Mouse (Mus musculus): ENCODE data around the gene Tbcb.
A peak's percentile ranks its signal among the peaks of the same experiment; 100 is the strongest.
"Not testable (repeated sequence)": the region's sequence is repeated elsewhere in the genome, so short reads cannot be mapped to it uniquely, and the experiment has no call there.

The Tbcb gene

DNA sequence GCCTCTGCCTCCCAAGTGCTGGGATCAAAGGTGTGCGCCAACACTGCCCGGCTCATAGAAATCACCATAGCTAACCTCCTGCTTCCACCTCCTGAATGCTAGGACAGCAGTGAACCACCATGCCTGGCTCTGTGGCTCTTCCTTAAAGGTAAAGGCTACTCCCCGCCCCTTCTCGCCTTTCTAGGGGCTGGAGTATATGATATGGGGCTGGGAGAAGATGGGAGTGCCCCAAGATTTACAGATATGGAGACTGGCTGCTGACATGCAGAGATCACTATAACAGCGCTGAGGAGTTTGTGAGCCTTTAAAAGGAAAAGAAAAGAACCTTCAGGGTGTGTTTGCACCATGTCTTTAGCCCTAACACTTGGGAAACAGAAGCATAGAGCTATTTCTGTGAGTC lies 9.9 kb downstream of the Tbcb start:
- DNase-seq (ENCODE audit: low spot score), result no peak

DNA sequence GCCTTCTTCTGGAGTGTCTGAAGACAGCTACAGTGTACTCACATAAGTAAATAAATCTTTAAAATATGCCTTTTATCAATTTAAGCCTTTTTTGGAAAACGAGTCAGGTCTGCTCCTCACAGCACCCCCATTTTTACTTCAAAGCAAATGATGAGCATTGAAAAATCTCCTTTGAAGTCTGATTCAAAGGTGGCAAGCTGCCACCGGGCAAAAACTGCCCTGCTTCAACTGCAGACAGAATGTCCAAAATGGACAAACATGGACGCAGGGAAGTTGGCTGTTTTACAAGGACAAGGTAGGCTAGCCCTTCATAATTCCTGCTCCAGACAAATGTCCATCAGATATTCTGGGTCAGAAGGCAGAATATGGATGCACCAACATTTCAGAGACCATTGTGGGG lies 10.6 kb downstream of the Tbcb start:
- DNase-seq (ENCODE audit: low spot score), result no peak

DNA sequence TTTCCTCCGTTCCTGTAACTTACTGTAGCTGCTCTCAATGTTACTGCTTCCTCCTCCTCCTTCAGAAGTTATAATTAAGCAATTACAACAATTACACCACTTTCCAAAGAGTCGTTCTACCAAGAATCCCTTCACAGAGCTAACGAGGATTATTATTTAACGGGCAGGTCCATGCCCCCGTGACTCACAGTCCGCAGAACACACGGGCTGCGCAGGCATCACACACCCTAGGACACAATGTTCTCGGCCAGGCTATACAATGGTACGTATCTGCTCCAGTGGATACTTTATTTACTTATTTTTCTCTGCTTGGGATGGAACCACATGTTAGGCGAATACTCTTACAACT lies 12.1 kb downstream of the Tbcb start:
- DNase-seq (ENCODE audit: low spot score), result no peak

DNA sequence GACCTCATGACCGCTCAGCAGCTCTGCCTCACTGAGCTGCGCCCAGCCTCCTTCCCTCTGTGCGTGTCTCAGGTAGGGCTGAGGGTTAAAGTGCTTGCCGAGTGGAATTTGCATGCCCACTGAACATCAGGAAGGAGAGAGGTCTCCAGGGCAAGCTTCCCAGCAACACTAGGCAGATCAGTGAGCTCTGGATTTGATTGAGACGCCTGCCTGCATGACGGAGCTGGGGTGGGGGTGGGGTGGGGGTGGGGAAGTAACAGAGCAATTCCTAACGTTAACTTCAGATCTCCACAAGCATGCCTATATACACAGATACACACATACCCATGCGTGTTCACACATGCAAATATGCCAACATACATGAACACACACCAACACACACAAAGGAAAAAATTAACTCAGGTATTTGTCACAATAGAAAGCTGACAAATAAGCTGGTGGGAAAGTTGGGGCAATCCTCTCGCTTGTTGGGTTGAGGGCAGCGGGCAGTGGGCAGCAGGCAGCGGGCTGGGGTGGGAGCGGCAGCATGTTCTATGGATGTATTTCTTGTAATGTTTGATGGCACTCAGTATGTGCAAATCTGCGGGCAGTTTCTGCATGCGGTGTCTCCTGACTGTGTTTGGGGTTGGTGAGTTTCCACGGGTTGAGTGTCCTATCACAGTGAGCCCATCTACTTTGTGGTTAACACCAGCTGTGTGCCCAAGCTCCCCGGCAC lies 12.6 kb downstream of the Tbcb start:
- DNase-seq (ENCODE audit: low spot score), result peak; percentile 58

DNA sequence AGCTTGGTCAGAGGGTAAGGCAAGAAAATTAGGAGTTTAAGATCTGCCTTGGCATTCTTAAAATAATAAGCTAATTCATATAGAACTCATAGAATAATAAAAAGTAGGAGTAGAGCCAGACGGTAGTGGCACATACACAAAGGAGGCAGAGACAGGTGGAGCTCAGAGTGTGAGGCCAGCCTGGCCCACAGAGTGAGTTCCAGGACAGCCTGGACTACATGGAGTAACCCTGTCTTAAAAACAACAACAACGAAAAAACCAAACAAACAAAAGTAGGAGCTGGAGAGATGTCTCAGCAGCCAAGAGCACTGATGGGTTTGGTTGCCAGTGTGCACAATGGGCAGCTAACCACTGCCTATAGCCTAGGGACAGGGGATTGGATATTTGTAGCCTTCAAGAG lies 14.8 kb downstream of the Tbcb start:
- no peak for DNase-seq (ENCODE audit: low spot score)

DNA sequence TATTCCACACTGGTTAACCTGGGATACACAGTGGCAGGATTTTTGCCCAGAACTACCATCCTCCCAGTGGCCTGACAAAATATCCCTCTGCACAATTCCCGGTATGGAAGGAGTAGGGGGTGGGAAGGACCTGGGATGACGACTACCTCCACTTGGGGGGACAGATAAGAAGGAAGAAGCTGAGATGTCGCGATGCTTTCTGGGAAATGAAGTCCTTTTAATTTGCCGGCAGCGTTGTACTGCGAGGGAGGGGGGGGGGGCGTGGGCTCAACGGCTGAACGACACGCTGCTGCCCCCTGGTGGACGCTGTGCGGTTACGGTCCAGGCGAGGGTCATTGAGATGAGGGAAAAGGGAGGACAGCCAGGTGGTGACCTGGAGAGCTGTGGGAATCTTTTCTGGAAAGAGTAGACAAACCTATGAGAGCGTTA lies 15.3 kb downstream of the Tbcb start:
- DNase-seq (ENCODE audit: low spot score), result peak; percentile 73

DNA sequence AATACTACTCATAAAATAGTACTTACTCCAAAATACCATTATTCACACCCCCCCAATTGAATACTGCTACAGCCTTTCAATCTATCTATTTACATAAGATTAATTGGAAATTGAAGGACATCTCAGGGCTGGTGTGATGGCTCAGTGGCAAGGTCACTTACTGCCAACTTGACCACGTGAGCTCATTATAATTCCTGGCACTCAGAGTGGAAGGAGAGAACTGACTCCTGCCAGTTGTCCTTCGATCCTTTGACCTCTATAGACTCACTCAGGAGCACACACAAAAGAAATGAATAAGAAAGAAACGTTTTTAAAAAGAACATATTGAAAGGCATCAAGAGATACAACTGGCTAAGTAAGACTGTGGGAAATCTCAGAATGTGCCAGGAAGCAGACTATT lies 16.2 kb downstream of the Tbcb start:
- no peak for DNase-seq (ENCODE audit: low spot score)

DNA sequence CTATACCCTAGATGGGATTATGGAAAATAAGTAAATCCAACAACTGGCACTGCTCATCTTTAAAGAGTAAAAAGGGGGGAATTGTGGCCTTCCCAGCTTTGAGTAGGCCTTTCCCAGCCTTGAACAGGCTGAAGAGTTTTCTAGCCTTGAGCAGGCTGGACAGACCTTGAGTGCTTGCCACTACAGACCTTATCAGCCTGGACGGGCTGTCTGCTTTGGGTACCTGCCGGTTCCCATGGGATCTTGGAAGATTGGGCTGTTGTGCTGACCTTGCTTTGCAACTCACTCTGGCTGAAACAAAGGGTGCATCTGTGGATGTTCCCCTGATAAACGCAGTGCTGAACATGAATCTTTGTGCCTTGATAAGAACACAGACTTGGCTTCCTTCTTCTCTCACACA lies 18.2 kb downstream of the Tbcb start:
- DNase-seq (ENCODE audit: low spot score), result no peak

DNA sequence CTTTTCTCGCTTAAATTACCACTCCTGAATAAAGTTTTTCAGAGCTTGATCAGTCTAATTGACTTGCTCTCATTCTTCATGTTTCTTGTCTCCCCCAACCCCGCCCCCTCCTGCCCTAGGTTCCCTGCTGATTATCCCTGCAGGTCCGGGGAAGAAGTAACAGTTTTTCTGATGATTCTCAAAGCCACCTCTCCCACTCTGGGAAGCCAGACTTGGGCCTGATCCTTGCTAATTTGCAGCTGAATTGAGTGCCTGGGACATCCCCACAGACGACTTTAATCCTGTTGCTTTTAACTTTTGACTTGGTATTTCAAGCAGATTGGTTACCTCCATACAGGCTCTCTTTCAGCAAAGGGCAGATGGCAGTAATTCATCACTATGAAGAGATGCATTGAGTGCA lies 21.0 kb downstream of the Tbcb start:
- no peak for DNase-seq (ENCODE audit: low spot score)

DNA sequence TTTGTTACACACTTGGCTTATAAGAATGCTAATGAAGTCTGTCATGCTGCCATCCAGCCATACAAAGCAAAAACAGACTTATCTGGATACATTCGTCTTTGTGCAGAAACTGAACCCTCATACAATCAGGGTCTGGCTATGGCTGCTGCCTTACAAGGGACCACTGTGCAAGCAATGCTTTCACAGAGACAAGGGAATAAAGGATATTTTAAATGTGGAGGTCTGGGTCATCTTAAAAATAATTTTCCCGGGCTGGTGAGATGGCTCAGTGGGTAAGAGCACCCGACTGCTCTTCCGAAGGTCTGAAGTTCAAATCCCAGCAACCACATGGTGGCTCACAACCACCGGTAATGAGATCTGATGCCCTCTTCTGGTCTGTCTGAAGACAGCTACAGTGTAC lies 25.7 kb downstream of the Tbcb start:
- not testable (repeated sequence) for DNase-seq (ENCODE audit: low spot score)

DNA sequence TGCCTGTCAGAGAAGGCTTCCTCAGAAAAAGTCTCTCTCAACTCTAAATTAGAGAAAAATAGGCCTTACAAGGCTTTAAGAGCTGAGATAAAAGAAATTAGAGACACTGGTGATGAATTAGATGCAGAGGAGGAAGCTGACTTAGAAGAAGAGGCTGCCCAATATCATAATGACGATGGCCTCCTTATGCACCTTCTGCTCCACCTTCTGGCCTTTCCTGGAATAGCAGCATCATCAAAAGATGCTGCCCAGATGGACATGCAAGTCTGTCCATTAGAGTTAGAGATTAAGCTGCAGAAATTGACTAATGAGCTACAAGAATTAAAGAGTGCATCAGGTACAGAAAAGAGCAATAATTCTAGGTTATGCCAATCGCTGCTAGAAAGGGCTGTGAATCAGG lies 26.7 kb downstream of the Tbcb start:
- DNase-seq (ENCODE audit: low spot score), result no peak

DNA sequence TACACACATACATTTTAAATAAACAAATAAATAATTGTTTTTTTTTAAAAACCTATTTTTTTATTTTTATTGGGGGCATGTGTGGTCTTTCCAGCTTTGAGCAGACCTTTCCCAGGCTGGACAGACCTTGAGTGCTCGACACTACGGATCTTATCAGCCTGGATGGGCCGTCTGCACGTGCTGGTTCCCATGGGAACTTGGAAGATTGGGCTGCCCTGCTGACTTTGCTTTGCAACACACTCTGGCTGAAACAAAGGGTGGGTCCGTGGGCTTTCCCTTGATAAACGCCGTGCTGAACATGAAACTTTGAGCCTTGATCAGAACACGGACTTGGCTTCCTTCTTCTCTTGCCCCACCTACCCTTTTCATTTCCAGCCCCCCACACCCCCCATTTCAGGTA lies 27.7 kb downstream of the Tbcb start:
- peak; percentile 58 for DNase-seq (ENCODE audit: low spot score)

DNA sequence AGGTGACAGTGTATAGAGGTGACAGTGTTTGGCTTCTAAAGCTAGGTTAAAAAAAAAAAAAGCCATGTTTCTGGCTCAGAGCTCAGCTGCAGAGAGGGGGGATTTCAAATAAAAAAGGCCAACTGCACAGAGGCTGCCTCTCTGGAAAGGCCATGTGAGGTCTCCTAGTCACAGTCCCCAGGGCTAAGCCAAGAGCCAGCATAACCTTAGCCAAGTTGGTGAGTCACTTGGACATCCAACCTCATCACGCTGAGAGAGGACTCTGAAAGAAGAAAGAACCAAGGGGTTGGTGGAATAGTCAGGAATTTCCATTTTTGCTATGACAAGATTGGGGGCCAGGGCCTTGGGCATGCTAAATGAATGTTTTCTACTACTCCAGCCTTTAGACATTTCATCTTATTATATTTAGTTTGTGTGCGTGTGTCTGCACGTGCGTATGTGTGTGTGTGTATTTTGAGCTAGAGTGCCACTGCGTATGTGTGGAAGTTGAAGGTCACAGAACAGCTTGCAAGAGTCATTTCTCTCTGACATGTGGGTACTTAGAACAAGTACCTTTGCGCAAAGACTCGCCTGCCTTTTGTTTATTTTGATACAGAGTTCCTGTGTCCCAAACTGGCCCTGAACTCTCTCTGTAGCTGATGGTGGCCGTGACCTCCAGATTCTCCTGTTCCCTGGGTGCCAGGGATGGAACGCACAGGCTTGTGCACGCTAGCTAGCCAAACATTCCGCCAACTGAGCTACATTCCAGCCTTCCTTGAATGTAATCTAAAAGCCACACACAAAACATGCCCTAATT lies 29.0 kb downstream of the Tbcb start:
- DNase-seq (ENCODE audit: low spot score), result no peak

DNA sequence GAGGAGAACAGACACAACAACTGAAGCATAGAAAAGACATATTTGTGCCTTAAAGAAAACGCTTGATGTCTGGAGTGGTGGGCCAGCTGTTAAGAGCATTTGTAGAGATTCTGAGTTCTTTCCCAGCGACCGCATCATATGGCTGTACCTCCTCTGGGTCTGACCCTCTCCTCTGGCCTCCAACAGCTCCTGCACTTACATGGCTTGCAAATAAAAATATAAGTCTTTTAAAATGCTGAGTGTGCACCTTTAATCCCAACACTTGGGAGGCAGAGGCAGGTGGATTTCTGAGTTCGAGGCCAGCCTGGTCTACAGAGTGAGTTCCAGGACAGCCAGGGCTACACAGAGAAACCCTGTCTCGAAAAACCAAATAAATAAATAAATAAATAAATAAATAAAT lies 31.4 kb downstream of the Tbcb start:
- not testable (repeated sequence) for DNase-seq (ENCODE audit: low spot score)

DNA sequence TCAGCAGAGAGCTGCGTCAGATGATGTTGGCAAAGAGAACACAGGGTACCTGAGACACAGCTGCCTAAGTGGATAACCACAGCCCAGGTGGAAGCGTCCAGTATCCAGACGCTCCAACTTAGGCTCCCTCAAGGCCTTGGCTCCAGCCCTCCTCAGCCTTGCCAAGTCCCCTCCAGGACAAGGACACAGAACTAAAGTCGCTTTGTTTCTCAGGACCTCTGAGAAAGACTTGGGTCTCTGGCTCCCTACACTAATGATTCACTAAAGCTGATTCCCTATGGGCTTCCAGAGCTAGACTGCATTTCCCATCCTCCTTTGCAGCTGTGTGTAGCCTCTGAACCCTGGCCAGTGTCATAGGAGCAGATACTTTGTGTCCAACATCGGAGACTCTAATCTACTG lies 31.9 kb downstream of the Tbcb start:
- DNase-seq (ENCODE audit: low spot score), result no peak

DNA sequence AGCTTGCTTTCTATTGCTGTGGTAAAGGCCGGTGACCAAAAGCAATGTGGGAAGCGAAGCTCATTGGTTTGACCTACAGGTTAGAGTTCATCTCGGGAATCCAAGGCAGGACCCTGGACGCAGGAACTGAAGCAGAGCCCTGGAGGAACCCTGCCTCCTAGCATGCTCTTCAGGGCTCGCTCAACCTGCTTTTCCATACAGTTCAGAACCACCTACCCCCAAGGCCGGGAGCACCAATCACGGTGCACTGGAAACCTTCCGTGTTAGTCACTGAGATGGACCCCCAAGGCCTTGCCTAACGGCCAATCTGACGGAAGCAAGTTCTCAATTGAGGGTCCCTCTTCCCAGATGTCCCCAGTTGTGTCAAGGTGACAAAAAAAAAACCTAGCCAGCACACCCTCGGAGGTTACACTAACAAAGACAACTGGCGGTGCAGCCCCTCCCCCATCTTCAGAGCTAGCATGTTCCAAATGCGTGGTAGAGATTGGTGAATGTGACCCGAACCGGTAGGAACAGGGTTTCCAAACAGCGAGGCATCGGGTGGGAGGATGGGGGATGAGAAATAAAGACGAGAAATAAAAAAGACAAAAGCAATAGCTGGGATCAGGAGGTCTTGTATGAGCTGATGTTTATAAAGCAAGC lies 32.5 kb downstream of the Tbcb start:
- DNase-seq (ENCODE audit: low spot score), result no peak

DNA sequence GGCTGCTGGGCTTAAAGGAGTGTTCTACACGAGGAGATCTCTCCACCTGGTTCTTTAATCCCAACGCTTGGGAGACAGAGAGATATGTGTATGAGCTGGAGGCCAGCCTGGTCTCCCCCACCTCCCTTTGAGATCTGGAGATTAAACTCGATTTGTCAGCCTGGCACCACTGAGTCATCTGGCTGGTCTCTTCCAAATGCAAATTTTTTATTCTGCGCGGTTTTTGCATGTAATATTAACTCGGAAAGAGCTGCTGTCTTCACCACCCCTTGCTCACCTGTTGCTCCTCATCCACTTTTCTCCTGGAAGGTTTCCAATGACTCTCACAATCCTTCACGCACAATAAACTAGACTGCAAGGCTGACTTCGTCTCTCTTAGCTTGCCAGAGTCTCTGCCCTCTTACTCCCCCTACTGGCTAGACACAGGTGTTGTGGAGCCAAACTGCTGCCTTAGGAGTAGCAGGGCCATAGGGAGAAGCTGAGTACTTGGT lies 33.5 kb downstream of the Tbcb start, which contains the start of gene Capns1:
TSS of gene Capns1 (minus strand) at position 331 of the 491 bp plus-strand sequence.
- no peak for DNase-seq (ENCODE audit: low spot score)

DNA sequence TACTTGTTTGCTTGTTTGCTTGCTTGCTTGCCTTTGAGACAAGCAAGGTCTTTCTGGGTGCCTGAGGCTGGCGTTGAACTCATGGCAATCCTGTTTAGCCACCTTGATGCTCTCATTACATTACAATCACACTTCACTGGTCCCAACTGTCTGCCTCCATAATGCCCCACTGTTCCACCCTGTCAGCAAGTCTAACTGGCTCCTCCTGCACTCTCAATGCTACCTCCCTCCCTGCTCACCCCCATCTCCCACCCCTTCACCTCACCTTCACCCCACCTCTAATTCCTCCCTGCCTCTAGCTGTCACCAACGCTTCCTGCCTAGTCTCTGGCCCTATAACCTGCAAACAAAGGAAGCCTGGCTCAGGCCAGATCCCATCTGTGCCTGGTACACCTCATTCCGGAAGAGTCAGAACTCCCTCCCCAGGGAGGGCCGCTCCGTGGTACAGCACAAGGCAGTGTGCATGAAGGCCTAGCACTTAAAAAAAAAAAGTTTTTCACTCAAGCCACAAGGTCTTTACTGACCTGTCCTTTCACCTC lies 34.4 kb downstream of the Tbcb start:
- DNase-seq (ENCODE audit: low spot score), result no peak

DNA sequence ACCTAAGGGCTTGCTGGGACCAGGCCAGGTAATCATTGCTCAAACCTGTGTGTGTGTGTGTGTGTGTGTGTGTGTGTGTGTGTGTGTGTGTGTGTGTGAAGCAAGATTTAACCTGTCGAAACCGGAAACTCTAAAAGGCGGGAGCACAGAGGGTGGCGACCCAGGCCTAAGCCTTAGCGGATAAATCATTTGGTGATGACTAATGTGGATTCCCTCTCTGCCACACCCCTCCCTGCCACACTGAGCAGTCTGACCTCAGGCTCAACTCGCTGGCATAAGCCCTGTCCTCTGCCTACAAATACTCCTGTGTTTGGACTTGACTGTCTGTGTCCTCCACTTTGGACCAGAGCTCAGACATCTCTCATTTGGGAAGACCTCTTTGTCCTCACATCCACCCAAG lies 35.9 kb downstream of the Tbcb start:
- DNase-seq (ENCODE audit: low spot score), result no peak

DNA sequence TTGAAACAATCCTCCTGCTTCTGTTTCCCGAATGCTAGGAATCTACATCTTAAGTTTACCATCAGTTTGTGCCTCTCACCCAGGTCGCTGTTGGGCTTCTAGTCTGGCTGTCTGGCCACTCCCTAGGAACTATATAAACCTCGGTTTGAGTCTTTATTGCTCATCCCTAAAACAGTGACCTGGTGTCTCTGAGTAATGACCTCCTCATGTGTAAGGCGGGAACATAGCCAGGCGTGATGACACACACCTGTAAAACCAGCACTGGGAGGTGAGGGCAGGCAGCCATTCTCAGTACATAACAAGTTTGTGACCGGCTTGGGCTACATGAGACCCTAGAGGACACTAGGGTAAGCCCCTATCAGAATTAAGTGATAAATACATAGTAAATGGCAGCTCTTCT lies 36.6 kb downstream of the Tbcb start:
- DNase-seq (ENCODE audit: low spot score), result no peak

DNA sequence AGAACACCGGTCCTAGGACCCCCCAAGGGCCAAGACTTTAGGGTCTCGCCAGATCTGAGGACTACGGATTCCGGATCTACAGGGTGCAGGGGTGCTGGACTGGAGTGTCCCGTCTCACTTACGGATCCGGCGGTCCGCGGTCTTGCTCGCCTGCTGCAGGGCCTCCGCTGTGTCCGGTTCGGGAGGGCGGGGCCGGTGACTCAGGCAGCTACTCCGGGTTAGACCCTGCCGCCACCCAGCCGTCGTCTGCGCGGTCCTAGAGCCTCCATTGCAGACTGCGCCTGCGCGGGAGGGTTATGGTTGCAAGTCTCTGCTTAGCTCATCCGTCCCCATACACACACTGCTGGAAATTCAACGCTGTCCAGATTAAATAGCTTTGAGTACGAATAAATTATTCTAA lies 37.2 kb downstream of the Tbcb start:
- DNase-seq (ENCODE audit: low spot score), result peak; percentile 94

DNA sequence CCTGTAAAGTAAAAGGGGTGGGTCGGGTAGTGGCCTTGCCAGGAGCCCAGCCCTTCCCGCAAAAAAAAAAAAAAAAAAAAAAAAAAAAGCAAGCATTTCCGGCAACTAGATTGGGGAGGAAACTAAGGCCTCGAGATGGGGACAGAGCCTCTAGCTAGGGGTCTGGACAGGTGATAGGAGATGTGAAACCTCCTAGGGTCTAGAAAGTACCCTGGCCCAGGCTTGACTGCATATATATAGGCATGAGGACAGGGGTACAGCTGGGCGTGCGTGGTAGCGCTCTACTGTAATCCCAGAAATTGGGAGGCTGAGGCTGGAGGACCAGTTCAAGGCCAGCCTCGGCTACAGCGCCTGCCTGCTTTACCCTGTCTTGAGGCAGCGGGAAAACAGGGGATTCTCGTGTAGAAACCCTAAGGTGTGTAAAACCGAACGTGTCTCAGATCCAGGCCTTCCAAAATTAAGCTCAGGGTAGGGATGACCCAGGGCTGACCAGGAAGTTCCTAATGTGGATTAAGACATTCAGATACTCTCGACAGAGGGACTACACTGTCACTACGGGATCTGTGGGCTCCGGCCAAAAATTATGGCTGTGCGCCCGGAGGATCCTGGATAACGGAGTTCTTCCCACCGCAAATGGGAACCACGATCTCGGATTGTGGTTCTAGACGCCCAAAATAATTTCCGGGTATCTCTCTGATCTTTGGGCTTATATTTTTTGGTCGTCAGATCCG lies 37.8 kb downstream of the Tbcb start:
- DNase-seq (ENCODE audit: low spot score), result no peak

Data from ovary, postnatal 36 days (tissue).